Mouse (Mus musculus): ENCODE data around the gene Pin1rt1. TPM values are rescaled to one million over a fixed set of nuclear protein-coding genes. Genes with fewer than 3 reads are reported as not detected.

Gene Pin1rt1
- total RNA-seq, 1 experiment from 2014 or later: not detected

GRCm38 (mm10) chr2:104712486-104712809, 3.7 kb downstream of the Pin1rt1 start:
- DNase-seq: no peak

- DNase-seq: peak; percentile 80
Measured at GRCm38 (mm10) chr2:104711585-104712485, 4.3 kb downstream of the Pin1rt1 start, which contains the start of gene Tcp11l1. Gene Tcp11l1 (minus strand): TSS chr2:104712169.

GRCm38 (mm10) chr2:104710670-104711370, 5.4 kb downstream of the Pin1rt1 start:
- DNase-seq: no peak

- no peak for DNase-seq
Measured at GRCm38 (mm10) chr2:104709786-104710337, 6.3 kb downstream of the Pin1rt1 start.

GRCm38 (mm10) chr2:104704355-104704754, 11.8 kb downstream of the Pin1rt1 start:
- DNase-seq: no peak

GRCm38 (mm10) chr2:104703158-104703557, 13.0 kb downstream of the Pin1rt1 start:
- no peak for DNase-seq

GRCm38 (mm10) chr2:104699659-104700058, 16.5 kb downstream of the Pin1rt1 start:
- no peak for DNase-seq

- peak; percentile 44 for DNase-seq
Measured at GRCm38 (mm10) chr2:104692551-104692950, 23.6 kb downstream of the Pin1rt1 start.

DNA sequence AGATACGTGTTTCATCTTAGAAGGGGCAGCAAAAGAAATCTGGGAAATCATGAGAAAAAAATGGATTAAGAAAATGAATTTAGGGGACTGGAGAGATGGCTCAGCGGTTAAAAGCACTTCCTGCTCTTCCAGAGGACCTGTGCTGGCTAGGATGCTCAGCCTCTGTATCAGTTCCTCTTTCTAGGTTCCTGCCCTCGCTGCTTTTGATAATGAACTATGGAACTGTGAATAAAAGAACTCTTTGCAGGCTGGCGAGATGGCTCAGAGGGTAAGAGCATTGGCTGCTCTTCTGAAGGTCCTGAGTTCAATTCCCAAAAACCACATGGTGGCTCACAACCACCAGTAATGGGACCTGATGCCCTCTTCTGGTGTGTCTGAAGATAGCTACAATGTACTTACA, 25.5 kb downstream of the Pin1rt1 start:
- no peak for DNase-seq

GRCm38 (mm10) chr2:104688724-104689123, 27.5 kb downstream of the Pin1rt1 start:
- DNase-seq: no peak

DNA sequence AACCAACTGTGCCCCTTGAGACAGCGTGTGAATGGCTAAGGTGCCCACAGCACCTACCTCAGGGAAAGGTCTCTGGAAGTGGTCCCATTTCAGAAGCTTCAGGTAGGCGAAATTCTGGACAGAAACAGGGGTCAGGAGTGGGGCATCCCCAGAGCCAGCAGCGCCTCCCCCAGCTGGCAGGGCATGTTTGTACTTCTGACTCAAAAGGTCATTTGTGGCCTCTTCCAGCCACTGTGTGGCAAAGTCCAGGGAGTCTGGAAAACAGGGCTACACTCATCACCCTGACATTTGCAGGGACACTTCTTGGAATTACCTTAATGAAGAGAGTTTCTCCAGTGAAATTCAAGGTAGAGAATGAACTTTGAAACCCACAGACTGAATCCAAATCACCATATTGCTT, 27.9 kb downstream of the Pin1rt1 start:
- no peak for DNase-seq

DNA sequence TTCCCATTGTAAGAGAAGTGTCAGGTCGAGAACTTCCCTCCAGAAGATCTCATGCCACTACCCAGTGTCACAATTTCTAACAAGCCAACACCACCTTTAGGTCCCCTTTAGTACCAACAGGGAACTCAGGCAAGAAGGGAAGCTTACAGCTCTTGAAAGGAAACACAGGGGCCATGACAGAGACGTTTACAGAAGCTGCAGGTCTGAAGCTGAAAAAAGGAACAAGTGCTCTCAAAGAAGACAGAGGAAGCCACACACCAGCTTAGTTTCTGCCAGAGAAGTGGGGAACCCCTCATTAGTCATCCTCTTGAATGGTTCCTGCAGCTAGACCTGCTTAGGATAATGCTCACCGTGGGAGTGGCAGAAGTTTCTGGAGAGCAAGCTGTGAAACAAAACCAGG, 28.9 kb downstream of the Pin1rt1 start:
- DNase-seq: no peak

DNA sequence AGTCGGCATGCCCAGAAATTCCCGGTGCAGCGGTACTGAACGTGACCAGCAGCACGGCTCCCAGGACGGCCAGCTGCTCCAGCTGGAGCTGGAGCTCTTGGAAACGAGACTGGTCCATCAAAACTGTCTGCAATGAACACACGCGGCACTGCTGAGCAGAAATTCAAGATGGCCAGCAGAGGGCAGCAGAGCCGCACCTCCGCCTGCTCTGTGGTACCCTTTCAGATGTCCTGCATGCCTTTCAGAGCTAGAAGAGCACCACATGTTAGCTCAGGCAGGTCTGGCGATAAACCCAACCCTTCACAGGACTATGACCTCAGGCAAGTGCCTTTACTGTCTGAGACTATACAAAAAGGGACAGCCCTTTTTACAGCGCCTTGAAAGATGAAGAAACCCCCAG, 30.8 kb downstream of the Pin1rt1 start:
- peak; percentile 85 for DNase-seq

GRCm38 (mm10) chr2:104684771-104685170, 31.4 kb downstream of the Pin1rt1 start:
- no peak for DNase-seq

- DNase-seq: no peak
Measured at GRCm38 (mm10) chr2:104677326-104677725, 38.9 kb downstream of the Pin1rt1 start.

- DNase-seq: no peak
Measured at GRCm38 (mm10) chr2:104671724-104672123, 44.5 kb downstream of the Pin1rt1 start.

DNA sequence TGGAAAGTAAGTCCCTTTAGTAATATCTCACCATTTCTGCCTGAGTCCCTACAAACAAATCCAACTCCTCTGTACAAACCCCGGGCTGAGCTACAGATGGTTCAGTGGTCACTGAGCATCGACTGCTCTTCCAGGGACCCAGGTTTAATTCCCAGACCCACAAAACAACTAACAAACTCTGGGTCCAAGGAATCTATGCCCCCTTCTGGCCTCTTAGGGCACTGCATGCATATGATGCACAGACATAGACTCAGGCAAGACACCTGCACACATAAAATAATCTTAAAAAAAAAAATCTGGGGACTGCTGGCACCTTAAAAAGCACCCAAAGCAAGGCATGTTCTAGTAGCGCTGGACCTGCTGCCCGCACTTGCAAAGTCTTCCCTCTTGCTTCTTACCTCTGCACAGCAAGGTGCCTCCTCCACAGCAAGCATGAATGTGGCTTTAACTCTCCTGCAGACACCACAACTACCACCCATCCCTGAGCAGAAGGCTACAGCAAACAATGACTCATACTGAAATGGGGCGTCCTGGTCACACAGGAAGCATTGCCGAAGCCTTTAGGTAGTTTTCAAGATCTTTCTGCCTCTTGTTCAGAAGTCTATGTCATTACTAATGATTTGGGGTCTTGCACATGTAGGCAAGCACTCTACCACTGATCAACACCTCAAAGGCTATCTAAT, 46.9 kb downstream of the Pin1rt1 start:
- DNase-seq: no peak

Other genes with a start within 250 kb of the Pin1rt1 start
- gene Hipk3, start 221.9 kb downstream of the Pin1rt1 start, total RNA-seq (2021): 176 and 225 TPM in 2 replicates
- gene Cstf3, start 125.9 kb downstream of the Pin1rt1 start, total RNA-seq (2021): 30.7 and 42.6 TPM in 2 replicates
- gene Tcp11l1, start 4.2 kb downstream of the Pin1rt1 start, total RNA-seq (2021): 9.0 and 10.6 TPM in 2 replicates
- 1.8 and 5.2 TPM in 2 replicates for gene Depdc7, start 26.5 kb upstream of the Pin1rt1 start, total RNA-seq (2021)
- 23.9 and 24.2 TPM in 2 replicates for gene Qser1, start 100.4 kb upstream of the Pin1rt1 start, total RNA-seq (2021)
- gene Prrg4, start 133.5 kb upstream of the Pin1rt1 start, total RNA-seq (2021): 6.4 TPM in 2 replicates
- 4.4 and 4.7 TPM in 2 replicates for gene Ccdc73, start 151.4 kb upstream of the Pin1rt1 start, total RNA-seq (2021)